Mouse (Mus musculus): ENCODE results near the gene Qrfp.

The Qrfp gene

DNA sequence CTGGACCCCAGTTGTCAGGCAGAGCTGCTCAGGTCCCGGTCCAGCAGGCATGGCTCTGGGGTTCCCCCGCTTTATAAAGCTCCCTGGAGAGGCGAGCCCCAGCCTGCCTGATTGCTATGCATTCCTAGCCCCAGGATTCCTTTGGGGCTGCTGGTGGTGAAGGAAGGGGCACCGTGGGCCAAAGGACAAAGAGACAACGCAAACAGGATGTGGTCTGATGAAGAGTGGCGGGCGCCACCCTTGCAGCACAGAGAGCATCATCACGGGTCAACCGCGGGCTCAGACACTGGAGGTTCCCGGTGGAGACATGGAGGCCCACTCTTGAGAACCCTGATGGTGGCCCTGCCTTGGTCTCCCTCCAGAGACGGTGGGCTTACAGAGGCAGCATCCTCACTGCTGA, at the start of gene Qrfp:
TSS of gene Qrfp (minus strand) at position 137 of the 400 bp plus-strand sequence.
- no peak for DNase-seq (ENCODE audit: low spot score in 2 of 2)

- no peak for DNase-seq (ENCODE audit: low spot score in 2 of 2)
Measured at GRCm38 (mm10) chr2:31858500-31858899, 48.1 kb upstream of the Qrfp start.

- no peak for DNase-seq (ENCODE audit: low spot score in 2 of 2)
Measured at GRCm38 (mm10) chr2:31857180-31857579, 46.8 kb upstream of the Qrfp start.

- DNase-seq (ENCODE audit: low spot score in 2 of 2): no peak
Measured at GRCm38 (mm10) chr2:31855991-31856390, 45.6 kb upstream of the Qrfp start.

- no peak for DNase-seq (ENCODE audit: low spot score in 2 of 2)
Measured at GRCm38 (mm10) chr2:31850141-31850540, 39.8 kb upstream of the Qrfp start.

DNA sequence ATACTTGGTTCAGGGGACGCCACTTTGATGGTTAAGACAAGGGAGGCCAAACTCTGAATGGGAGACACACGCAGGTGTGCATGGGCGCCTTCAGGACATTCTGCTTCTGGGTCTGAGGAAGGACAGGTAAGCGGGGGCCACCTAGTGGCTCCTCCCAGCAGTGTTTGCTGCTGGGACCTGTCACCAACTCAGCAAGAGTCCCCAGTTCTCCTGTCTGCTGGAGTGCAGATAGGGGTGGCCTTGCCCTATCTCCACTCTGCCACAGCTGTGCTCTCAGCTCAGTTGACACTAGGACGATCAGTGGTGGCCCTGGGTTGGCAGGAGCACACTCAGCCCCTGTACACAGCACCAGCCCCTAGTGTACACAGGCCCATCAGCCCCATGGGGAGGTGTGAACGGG, 37.5 kb upstream of the Qrfp start:
- DNase-seq (ENCODE audit: low spot score in 2 of 2): peak in 1 of 2 experiments; percentile 24

DNA sequence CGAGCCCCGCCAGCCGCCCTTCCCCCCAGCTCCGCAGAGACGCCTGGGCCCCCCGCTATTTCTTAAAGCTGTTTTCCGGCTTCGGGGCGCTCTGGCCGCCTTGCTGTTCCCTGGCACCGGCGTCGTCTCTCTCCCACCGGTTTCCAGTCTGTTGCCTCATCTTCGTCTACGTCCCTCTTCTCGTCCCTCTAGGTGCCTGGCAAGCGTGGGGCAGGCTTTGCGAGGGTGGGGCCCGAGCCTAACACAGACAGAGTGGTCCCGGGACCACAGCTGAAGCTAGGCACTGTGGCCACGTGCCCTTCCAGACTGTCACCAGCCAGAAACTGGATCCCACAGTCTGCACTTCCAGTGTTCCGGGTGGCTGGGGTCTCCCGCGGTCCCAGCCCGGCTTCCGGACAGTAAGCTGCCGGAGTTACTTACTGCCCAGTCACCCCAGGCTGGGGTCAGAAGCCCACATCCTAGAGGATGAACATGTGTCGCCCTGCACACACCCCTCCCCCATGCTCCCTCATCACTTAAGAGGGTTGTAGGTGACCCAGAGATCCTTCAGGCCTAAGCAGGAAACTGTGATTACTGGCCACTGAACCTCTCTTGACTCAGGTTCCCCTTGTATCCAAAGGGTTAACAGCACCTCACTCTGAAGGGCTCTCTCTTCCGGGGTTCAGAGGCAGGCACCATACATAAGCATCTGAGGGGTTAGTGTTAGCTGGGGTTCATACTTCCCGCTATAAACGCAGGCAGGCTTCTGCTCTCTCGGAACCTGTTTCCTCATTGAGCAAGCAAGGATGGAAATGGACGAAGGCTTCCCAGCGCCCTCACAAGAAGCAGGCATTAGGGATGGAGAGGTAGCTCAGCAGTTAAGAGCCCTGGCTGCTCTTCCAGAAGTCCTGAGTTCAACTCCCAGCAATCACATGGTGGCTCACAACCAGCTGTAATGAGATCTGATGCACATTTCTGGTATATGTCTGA, 36.6 kb upstream of the Qrfp start:
- no peak for DNase-seq (ENCODE audit: low spot score in 2 of 2)

- DNase-seq (ENCODE audit: low spot score in 2 of 2): no peak
Measured at GRCm38 (mm10) chr2:31845896-31846691, 35.7 kb upstream of the Qrfp start, which contains the start of gene Fibcd1. Fibcd1 (minus strand) TSS chr2:31846005.

- DNase-seq (ENCODE audit: low spot score in 2 of 2): no peak
Measured at GRCm38 (mm10) chr2:31845512-31845895, 35.1 kb upstream of the Qrfp start.

DNA sequence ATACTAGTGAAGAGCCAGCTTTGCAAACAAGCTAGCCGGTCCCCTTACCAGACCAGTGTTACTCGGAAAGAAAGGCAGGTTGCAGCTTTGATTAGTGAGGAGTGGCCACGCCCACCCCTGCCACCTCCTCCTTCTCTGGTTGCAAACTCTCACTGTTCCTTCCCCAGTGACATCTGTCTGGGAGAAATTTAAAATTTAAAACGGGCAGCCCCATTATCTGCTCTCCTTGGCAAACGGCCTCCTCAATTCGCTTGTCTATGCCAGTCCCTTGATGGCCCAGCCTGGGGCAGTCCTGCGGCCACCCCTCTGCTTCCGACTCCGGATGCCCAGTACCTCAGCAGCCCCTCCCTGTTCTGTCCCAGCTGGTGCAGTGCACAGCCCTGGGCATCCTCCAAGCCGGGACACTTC, 34.4 kb upstream of the Qrfp start:
- DNase-seq (ENCODE audit: low spot score in 2 of 2): no peak

DNA sequence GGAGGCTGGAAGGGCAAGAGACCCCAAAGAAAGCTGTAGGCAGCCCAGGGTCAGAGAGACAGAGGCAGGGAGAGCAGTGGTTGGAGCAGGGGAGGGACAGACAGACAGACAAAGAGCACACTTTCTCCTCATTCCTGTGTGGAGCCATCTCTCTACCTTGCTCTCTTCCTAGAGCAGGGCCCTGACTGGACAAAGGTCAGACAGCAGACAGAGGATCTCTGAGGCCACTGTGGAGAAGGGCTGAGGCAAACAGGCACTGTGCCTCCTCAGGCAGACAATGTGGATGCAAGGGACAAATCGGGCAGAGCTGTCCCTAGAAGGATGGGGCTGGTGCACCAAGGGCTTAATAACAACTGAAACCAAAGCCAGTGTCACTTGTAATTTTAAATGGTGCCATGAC, 28.5 kb upstream of the Qrfp start:
- DNase-seq (ENCODE audit: low spot score in 2 of 2): no peak

DNA sequence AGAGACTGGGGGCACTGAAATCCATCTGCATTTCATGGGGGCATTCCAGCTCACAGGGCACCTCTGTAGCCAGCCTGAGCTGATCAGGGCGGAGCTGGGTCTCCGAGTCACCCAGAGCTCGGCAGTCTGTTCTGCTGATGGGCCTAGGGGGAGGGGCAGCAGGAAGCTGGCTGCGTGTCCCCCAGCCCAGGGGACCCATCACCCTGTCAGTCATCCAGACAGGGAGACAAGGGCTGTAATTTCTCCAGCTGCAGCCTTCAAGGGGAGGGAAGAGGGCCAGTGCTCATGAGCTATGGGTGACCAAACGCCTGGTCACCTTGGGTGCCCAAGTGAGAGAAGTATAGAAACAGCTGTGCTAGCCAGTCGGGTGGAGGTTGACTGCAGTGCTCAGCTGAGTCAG, 26.6 kb upstream of the Qrfp start:
- DNase-seq (ENCODE audit: low spot score in 2 of 2): no peak

- no peak for DNase-seq (ENCODE audit: low spot score in 2 of 2)
Measured at GRCm38 (mm10) chr2:31836091-31836490, 25.7 kb upstream of the Qrfp start.

GRCm38 (mm10) chr2:31828311-31828825, 18.0 kb upstream of the Qrfp start:
- DNase-seq (ENCODE audit: low spot score in 2 of 2): no peak

GRCm38 (mm10) chr2:31827877-31828276, 17.5 kb upstream of the Qrfp start:
- DNase-seq (ENCODE audit: low spot score in 2 of 2): no peak

GRCm38 (mm10) chr2:31826094-31827085, 16.0 kb upstream of the Qrfp start:
- DNase-seq (ENCODE audit: low spot score in 2 of 2): no peak

- DNase-seq (ENCODE audit: low spot score in 2 of 2): no peak
Measured at GRCm38 (mm10) chr2:31825469-31825911, 15.1 kb upstream of the Qrfp start.

- peak in 1 of 2 experiments; percentile 29 for DNase-seq (ENCODE audit: low spot score in 2 of 2)
Measured at GRCm38 (mm10) chr2:31823933-31824730, 13.8 kb upstream of the Qrfp start.

DNA sequence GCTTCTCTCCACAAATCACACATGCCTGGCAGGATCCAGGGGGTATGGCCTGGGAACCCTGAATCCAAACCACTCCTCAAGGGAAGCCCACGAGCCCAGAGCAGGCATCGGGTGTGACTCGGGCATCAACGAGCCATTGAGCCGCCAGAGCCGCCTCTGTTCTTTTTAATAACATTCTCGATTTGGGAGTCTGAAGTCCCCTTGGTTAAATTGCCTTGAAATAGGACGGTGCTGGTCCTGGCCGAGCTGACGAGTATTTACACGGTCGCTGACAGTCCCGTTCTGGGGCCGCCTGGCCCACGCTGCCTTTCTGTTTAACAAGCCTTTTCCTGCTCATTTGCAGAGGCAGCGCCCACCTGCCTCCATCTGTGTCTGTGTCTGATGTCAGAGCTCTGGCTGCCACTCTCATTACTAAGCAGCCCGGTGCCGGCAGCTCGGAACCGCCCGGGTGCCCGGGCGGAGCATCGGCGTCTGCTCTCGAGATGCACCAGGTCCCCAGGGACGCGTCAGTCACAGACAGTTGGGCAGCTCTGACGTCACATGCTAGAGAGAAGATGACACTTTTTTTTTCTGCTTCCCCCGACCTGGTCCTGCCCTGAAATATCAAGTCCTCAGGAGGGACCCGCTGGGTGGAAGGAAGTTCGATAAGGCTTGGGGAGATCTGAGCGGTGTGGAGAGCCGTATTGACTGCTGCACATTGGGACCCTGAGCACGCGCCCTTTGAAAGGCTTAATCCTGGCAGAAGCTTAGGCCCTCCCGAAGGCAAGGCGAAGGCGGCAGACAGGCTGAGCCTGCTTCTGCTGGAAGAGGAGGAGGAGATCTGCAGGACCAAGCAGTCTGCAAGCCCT, 12.4 kb upstream of the Qrfp start:
- peak; percentile 43 to 63 for DNase-seq (ENCODE audit: low spot score in 2 of 2)

Data from spleen, postnatal 14 days (tissue).